In the genomic region with DNA sequence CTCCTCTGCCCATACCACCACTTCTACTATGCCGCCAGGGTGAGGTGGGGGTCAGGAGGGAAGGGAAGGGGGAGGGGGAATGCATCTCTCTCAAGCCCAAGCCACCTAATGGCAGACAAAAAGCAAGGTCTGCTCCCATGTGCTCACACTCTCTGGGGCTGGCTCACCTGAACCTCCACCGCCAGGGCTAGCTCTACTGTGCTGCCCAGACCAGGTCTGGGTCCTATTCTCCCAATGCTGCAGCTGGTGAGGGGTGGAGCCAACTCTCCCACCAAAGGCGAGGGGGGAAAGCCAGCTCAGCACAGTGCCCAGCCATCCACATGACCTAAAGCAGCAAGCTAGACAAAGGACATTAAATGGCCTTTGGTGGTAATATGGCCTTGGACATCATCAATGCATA, we compare ENCODE assay signal across 25 mouse cellular contexts.
"Had no signal": no experiment of that assay in that cellular context is flagged by ENCODE, and none has a peak within 500 bp of the region (broad histone marks: within the 10 kb centered on the region; RNA-seq: fewer than 3 reads in every experiment).

No protein-coding gene starts in this region.

- H3K4me3 ChIP-seq: heart, embryonic 13.5 days; heart, embryonic 15.5 days; hindbrain, embryonic 13.5 days; kidney, embryonic 15.5 days; limb, embryonic 13.5 days; limb, embryonic 15.5 days; liver, embryonic 12.5 days had no signal

- H3K9me3 ChIP-seq: heart, embryonic 13.5 days; heart, embryonic 15.5 days; hindbrain, embryonic 13.5 days; kidney, embryonic 15.5 days; limb, embryonic 15.5 days; liver, embryonic 12.5 days had no signal

- H3K9ac ChIP-seq: heart, embryonic 13.5 days; heart, embryonic 15.5 days; hindbrain, embryonic 13.5 days; kidney, embryonic 15.5 days; limb, embryonic 13.5 days; limb, embryonic 15.5 days; liver, embryonic 12.5 days; liver, embryonic 14.5 days had no signal

- ATAC-seq: hindbrain, embryonic 16.5 days; intestine, embryonic 16.5 days; liver, embryonic 12.5 days had no signal

- H3K27ac ChIP-seq: heart, embryonic 13.5 days; heart, embryonic 15.5 days; hindbrain, embryonic 13.5 days; kidney, embryonic 15.5 days; kidney, postnatal 0 days; limb, embryonic 13.5 days; limb, embryonic 15.5 days; liver, embryonic 12.5 days; liver, embryonic 14.5 days had no signal

- H3K36me3 ChIP-seq: heart, embryonic 13.5 days; heart, embryonic 15.5 days; hindbrain, embryonic 13.5 days; kidney, embryonic 15.5 days; limb, embryonic 13.5 days; limb, embryonic 15.5 days; liver, embryonic 12.5 days had no signal

- DNase-seq: gastrocnemius, postnatal 14 days; gastrocnemius, postnatal 36 days; heart, adult 18-20 months; heart, postnatal 14 days; heart, postnatal 36 days; kidney, adult 11 months; kidney, adult 2 months; kidney, adult 9 months; kidney, postnatal 14 days; kidney, postnatal 36 days; layer of hippocampus, adult 9-11 months; layer of hippocampus, postnatal 36 days; left cerebral cortex, postnatal 4 days had no signal

- H3K4me2 ChIP-seq: heart, embryonic 11.5 days; heart, embryonic 13.5 days; heart, embryonic 15.5 days; hindbrain, embryonic 13.5 days; kidney, embryonic 15.5 days; limb, embryonic 13.5 days; limb, embryonic 15.5 days; liver, embryonic 12.5 days had no signal

- H3K27me3 ChIP-seq: heart, embryonic 13.5 days; hindbrain, embryonic 13.5 days; kidney, embryonic 15.5 days; limb, embryonic 13.5 days; limb, embryonic 15.5 days; liver, embryonic 12.5 days had no signal

- H3K4me1 ChIP-seq: hindbrain, embryonic 13.5 days; liver, embryonic 12.5 days had no signal
